Mouse (Mus musculus): ENCODE measurements around the gene Rusc1.

DNA sequence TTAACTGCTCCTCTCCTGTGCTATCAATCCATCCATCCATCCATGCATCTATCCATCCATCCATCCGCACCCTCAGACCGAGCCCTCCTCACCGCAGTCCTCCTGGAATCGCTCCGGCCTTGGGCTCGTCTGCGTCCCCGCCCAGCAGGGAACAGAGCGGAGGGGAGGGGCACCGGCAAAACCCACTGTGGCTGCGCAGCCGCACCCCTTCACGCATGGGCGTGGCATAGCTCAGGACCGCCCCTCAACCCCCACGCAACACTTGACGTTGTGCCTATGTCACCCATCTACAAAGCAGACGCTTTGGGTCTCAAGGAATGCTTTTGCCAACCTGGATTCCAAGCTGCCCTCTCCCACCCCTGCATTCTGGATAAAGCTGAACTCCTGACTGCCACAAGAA, at the start of gene Rusc1:
- TF ChIP-seq CTCF (conservative IDR thresholded peaks at IDR 0.05; ENCODE audit: insufficient read depth, insufficient read length, low read depth, low read length) (no peak), POLR2A (IDR thresholded peaks at IDR 0.05; ENCODE audit: low read depth, low read length) (no peak)

All from kidney, adult 2 months (tissue).